Mouse (Mus musculus) forebrain, embryonic 14.5 days (tissue): ENCODE results near the gene Mrpl10. TPM values are rescaled to one million over a fixed set of nuclear protein-coding genes. Genes with fewer than 3 reads are reported as not detected.

Source experiments
- ATAC-seq: fragments of 200-750 bp; cut with Nextera tagmentation; 2 replicates; pipeline ENCODE4 v1.8.0; 2017; ENCODE audit warnings: mild to moderate bottlenecking, moderate library complexity
- DNase-seq: peaks from one replicate; pipeline ENCODE4 v3.0.0-alpha.2; 2015; ENCODE audit warnings: low spot score
- H3K27ac ChIP-seq: fragments of 300-500 bp; sonication (generic); 2 replicates; pipeline ENCODE4 v1.5.1; 2014; ENCODE audit warnings: low read depth, mild to moderate bottlenecking, control low read depth, low read length, moderate library complexity
- H3K27me3 ChIP-seq: fragments of 300-500 bp; sonication (generic); replicated peaks from 2 replicates; pipeline ENCODE4 v1.6.1; 2014; ENCODE audit warnings: low read length, control low read depth, mixed read lengths; ENCODE audit not compliant: control insufficient read depth, insufficient read depth
- H3K36me3 ChIP-seq: fragments of 300-500 bp; sonication (generic); 2 replicates; pipeline ENCODE4 v1.6.1; 2014; ENCODE audit warnings: low read length, control low read depth; ENCODE audit not compliant: control insufficient read depth, insufficient read depth
- H3K4me1 ChIP-seq: fragments of 300-500 bp; sonication (generic); 2 replicates; pipeline ENCODE4 v1.6.1; 2014; ENCODE audit warnings: antibody characterized with exemption, low read length, control low read depth; ENCODE audit not compliant: control insufficient read depth, insufficient read depth
- H3K4me2 ChIP-seq: fragments of 300-500 bp; sonication (generic); 2 replicates; pipeline ENCODE4 v1.6.1; 2014; ENCODE audit warnings: mild to moderate bottlenecking, control low read depth, low read length
- H3K4me3 ChIP-seq: fragments of 300-500 bp; sonication (generic); 2 replicates; pipeline ENCODE4 v1.5.1; 2014; ENCODE audit warnings: low read depth, low read length, control low read depth
- H3K9ac ChIP-seq: fragments of 300-500 bp; sonication (generic); 2 replicates; pipeline ENCODE4 v1.6.1; 2014; ENCODE audit warnings: mild to moderate bottlenecking, low read length, control low read depth, moderate library complexity
- H3K9me3 ChIP-seq: fragments of 300-500 bp; sonication (generic); replicated peaks from 2 replicates; pipeline ENCODE4 v1.6.1; 2016; ENCODE audit warnings: low read length, control low read depth, mixed read lengths; ENCODE audit not compliant: control insufficient read depth
- WGBS: fragments of 180-500 bp; shearing (Covaris S2); extraction: QIAGEN DNeasy Blood & Tissue Kit; methylation state at CpG from one replicate; pipeline ENCODE4 v1.1.7; 2014; 5-methylcytosine and 5-hydroxymethylcytosine counted together
- polyA plus RNA-seq: library from polyadenylated mRNA; unstranded; fragments of >200 nt; fragmentation: Nextera tagmentation; extraction: Ambion mirVana; gene quantifications from 2 replicates; pipeline ENCODE4 v1.2.1, GENCODE M21; 2014

Mrpl10 gene
- polyA plus RNA-seq, 1 experiment from 2014 or later: 57.6 TPM

DNA sequence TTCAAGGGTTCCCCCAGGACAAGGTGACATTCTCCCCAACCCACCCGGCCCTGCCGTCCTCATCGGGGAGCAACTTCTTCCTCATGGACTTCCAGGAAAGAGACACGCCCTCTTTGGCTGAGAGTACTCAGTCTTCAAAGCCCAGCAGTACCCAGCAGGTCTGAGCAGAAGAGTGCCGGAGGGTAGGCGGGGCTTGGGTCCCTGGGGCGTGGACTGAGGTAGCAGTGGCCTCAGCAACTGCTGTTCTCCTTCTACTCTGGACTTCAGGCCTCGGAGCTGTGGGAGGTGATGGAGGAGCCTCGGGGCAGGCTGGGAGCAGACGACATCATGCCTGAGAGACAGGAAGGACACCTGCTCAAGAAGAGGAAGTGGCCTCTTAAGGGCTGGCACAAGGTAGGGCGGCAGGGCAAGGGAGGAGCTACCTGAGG lies 10.9 kb downstream of the Mrpl10 start:
- Histone ChIP-seq H3K9ac (peak overlapping the region; percentile 88; the same call in 1 of the 2 replicates), H3K4me3 (no peak overlapping the region), H3K4me2 (no peak overlapping the region; the same call in 1 of the 2 replicates), H3K9me3 (no peaks in the 10 kb centered on the region), H3K27me3 (no peaks in the 10 kb centered on the region), H3K36me3 (peaks cover 44% of the 10 kb centered on the region), H3K4me1 (peaks cover 13% of the 10 kb centered on the region), H3K27ac (no peak overlapping the region)
- 25% methylated on average over 11 of the region's 11 CpGs for WGBS
- DNase-seq (no peak), ATAC-seq (no peak)

GRCm38 (mm10) chr11:97063274-97063920 lies 22.0 kb downstream of the Mrpl10 start:
- WGBS: 5% methylated on average over 9 of the region's 9 CpGs
- H3K4me3 ChIP-seq: no peak overlapping the region
- no peaks in the 10 kb centered on the region for H3K27me3 ChIP-seq
- H3K27ac ChIP-seq: peak overlapping the region; percentile 55
- H3K9ac ChIP-seq: peak overlapping the region; percentile 35; the same call in 1 of the 2 replicates
- no peak overlapping the region for H3K4me2 ChIP-seq
- no peaks in the 10 kb centered on the region for H3K4me1 ChIP-seq
- peak; percentile 63; the same call in 1 of the 2 replicates for ATAC-seq
- H3K36me3 ChIP-seq: peaks cover 45% of the 10 kb centered on the region
- H3K9me3 ChIP-seq: no peaks in the 10 kb centered on the region
- DNase-seq: peak; percentile 72

- H3K9ac ChIP-seq: no peak overlapping the region
- no peaks in the 10 kb centered on the region for H3K4me1 ChIP-seq
- DNase-seq (no peak), ATAC-seq (no peak)
- H3K4me3 ChIP-seq: no peak overlapping the region
- H3K4me2 ChIP-seq: no peak overlapping the region
- H3K27me3 ChIP-seq: no peaks in the 10 kb centered on the region
- WGBS: 87% methylated on average over 3 of the region's 3 CpGs
- H3K36me3 ChIP-seq: peaks cover 48% of the 10 kb centered on the region
- peak overlapping the region; percentile 55 for H3K27ac ChIP-seq
- H3K9me3 ChIP-seq: no peaks in the 10 kb centered on the region
Measured at GRCm38 (mm10) chr11:97063921-97064295, 22.5 kb downstream of the Mrpl10 start.

GRCm38 (mm10) chr11:97065538-97066295 lies 24.4 kb downstream of the Mrpl10 start:
- H3K27me3 ChIP-seq: no peaks in the 10 kb centered on the region
- 84% methylated on average over 12 of the region's 12 CpGs for whole genome bisulfite sequencing

DNA sequence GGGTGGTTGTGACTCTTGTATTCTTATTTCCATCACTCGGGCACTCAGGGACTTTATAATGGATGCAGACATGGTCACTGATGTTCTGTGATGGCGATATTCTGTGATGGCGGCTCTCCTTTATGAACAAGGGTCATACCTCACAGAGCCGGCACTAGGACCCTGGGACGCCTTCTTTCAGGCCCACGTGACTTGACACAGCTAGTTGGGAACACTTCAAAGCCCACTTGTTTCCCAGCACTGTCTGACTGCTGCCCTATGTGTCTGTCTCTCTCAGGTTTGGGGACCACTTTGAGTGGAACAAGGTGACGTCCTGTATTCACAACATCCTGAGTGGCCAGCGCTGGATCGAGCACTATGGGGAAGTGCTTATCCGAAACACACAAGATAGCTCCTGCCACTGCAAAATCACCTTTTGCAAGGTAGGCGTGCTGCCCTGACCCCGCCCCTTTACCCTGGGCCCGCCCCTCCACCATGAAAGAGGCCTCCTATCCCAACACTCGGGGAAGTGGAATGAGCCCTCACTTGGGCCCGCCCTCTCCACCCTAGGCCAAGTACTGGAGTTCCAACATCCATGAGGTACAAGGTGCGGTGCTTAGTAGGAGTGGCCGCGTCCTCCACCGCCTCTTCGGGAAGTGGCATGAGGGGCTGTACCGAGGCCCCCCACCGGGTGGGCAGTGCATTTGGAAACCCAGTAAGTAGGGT lies 25.4 kb downstream of the Mrpl10 start:
- no peak overlapping the region for H3K9ac ChIP-seq
- ATAC-seq: no peak
- no peak overlapping the region for H3K4me3 ChIP-seq
- H3K4me1 ChIP-seq: no peaks in the 10 kb centered on the region
- no peaks in the 10 kb centered on the region for H3K27me3 ChIP-seq
- H3K36me3 ChIP-seq: peaks cover 22% of the 10 kb centered on the region
- DNase-seq: no peak
- H3K9me3 ChIP-seq: no peaks in the 10 kb centered on the region
- no peak overlapping the region for H3K27ac ChIP-seq
- H3K4me2 ChIP-seq: no peak overlapping the region
- 48% methylated on average over 22 of the region's 22 CpGs for WGBS

More at GRCm38 (mm10) chr11:97065538-97066295, 24.4 kb downstream of the Mrpl10 start:
- ATAC-seq: no peak
- Histone ChIP-seq H3K36me3 (peaks cover 32% of the 10 kb centered on the region), H3K27ac (no peak overlapping the region), H3K4me2 (no peak overlapping the region), H3K9ac (no peak overlapping the region), H3K4me1 (no peaks in the 10 kb centered on the region), H3K9me3 (no peaks in the 10 kb centered on the region), H3K4me3 (no peak overlapping the region)
- DNase-seq: no peak

GRCm38 (mm10) chr11:97069333-97069732 lies 28.0 kb downstream of the Mrpl10 start:
- ATAC-seq: no peak
- 64% methylated on average over 1 of the region's 1 CpGs for WGBS
- Histone ChIP-seq H3K27ac (no peak overlapping the region), H3K9me3 (no peaks in the 10 kb centered on the region), H3K9ac (no peak overlapping the region), H3K36me3 (peaks cover 22% of the 10 kb centered on the region), H3K4me1 (no peaks in the 10 kb centered on the region), H3K4me2 (no peak overlapping the region), H3K27me3 (no peaks in the 10 kb centered on the region), H3K4me3 (no peak overlapping the region)
- no peak for DNase-seq

DNA sequence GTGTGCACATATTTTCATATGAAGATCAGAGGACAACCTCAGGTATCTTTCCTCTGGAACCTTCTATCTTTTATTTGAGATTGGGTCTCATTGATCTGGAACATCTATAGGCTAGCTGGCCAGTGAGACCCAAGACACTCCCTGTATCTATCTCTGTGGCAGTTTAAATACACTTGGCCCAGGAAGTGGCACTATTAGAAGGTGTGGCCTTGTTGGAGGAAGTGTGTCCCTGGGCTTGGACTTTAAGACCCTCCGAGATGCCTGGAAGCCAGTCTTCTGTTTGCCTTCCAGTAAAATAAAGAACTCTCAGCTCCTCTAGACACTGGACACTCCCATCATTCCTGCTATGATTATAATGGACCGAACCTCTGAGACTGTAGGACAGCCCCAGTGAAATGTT lies 28.4 kb downstream of the Mrpl10 start:
- no peak for DNase-seq
- no peaks in the 10 kb centered on the region for H3K9me3 ChIP-seq
- H3K36me3 ChIP-seq: peaks cover 22% of the 10 kb centered on the region
- no peaks in the 10 kb centered on the region for H3K27me3 ChIP-seq
- no peak for ATAC-seq
- H3K27ac ChIP-seq: no peak overlapping the region
- H3K9ac ChIP-seq: no peak overlapping the region
- no peak overlapping the region for H3K4me2 ChIP-seq
- 91% methylated on average over 2 of the region's 2 CpGs for WGBS
- no peak overlapping the region for H3K4me3 ChIP-seq
- H3K4me1 ChIP-seq: no peaks in the 10 kb centered on the region

DNA sequence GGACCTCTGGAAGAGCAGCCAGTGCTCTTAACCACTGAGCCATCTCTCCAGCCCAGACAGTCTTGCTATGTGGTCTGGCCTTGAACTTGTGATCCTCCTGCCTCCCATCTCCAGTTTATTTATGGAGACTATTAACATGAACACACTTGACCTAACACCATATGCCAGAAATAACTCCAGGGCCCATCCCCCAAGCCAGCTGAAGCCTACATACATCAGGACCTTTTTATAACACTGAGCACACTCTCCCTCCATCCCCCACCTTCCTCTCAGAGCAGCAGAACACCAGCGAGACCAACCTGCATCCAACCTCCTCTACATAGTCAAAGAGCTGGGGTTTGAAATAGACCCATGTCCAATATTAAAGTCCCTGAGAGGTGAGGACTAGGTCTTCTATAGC lies 29.8 kb downstream of the Mrpl10 start:
- Histone ChIP-seq H3K4me1 (no peaks in the 10 kb centered on the region), H3K9me3 (no peaks in the 10 kb centered on the region), H3K36me3 (peaks cover 17% of the 10 kb centered on the region), H3K27ac (no peak overlapping the region), H3K4me3 (no peak overlapping the region), H3K27me3 (no peaks in the 10 kb centered on the region), H3K9ac (no peak overlapping the region), H3K4me2 (no peak overlapping the region)
- ATAC-seq: no peak
- no peak for DNase-seq
- 83% methylated on average over 1 of the region's 1 CpGs for WGBS
